Mouse (Mus musculus) liver, embryonic 14.5 days (tissue): ENCODE measurements around the gene Tbc1d17.

Experiments
- CTCF ChIP-seq: IDR thresholded peaks from 2 replicates; pipeline ENCODE4 v1.5.1; 2016; ENCODE audit warnings: antibody characterized with exemption, low read depth, control low read depth
- EP300 ChIP-seq: IDR thresholded peaks from 2 replicates; pipeline ENCODE4 v1.6.1; 2016; ENCODE audit warnings: antibody characterized with exemption, low read depth

- no peak for TF ChIP-seq EP300
- no peak for TF ChIP-seq CTCF
Measured at GRCm38 (mm10) chr7:44861429-44861816, 12.5 kb upstream of the Tbc1d17 start.
